Mouse (Mus musculus): ENCODE measurements around the gene Dhcr7. TPM values are rescaled to one million over a fixed set of nuclear protein-coding genes. Genes with fewer than 3 reads are reported as not detected.

Dhcr7 gene
- 33.8 and 36.6 TPM in 2 replicates for polyA plus RNA-seq (2011; ENCODE audit: insufficient read length, low read depth, missing spikeins)

DNA sequence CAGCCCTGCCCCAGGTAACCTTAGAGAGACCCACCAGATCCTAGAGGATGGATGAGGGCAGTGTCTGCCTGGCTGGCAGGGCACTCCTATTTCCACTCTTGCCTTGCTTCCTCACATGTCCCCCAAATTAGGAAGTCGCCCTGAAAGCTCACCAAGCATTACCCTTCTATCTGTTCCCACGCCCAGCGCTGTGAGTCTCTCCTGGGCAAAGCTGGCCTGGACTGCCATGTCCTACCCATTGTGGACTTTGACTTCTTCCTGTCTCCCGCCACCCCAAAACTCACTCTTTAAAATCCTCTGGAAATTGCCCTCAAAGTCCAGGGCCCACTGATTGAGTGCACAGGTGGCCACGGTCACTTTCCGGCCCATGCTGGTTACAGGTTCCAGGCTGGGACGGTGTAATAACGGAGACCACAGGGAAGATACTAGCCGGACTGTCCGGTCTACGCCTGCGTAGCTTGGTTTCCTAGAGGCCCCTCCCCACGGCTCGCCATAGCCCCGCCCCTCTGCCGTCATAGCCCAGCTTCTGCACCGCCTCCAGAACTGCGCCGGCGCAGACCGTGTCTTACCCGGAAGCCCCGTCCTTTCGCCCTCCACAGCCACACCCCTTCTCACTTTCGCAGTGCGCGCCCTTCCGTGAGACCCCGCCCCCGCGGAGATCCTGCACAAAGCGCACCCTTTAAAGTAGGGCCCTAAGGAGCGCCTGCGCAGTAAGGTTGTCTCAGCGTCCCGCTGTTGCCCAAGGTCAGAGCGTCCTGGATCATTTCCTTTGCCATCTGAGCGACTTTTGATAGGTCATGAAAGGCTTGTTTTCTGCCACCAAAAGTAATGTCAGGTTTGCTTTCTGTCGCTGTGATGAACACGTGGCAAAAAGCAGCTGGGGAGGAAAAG, at the start of gene Dhcr7, which contains the start of gene Nadsyn1:
Gene Dhcr7, plus strand, starts transcription at position 771 of the 891 bp plus-strand sequence.
Gene Nadsyn1, minus strand, starts transcription at position 475 of the 891 bp plus-strand sequence.
- no peaks in the 10 kb centered on the region for H3K4me1 ChIP-seq (ENCODE audit: control insufficient read depth, insufficient read depth, low read length)
- no peak within 1 kb of the TSS for H3K27ac ChIP-seq (ENCODE audit: insufficient read depth, low read length)
- H3K4me3 ChIP-seq (ENCODE audit: insufficient read depth, low read length): peak within 1 kb of the TSS; percentile 84
- TF ChIP-seq CTCF (IDR thresholded peaks at IDR 0.05; ENCODE audit: borderline replicate concordance, insufficient read depth, low read length) (no peak), POLR2A (IDR thresholded peaks at IDR 0.05; ENCODE audit: low read depth, low read length) (peak; percentile 93)

DNA sequence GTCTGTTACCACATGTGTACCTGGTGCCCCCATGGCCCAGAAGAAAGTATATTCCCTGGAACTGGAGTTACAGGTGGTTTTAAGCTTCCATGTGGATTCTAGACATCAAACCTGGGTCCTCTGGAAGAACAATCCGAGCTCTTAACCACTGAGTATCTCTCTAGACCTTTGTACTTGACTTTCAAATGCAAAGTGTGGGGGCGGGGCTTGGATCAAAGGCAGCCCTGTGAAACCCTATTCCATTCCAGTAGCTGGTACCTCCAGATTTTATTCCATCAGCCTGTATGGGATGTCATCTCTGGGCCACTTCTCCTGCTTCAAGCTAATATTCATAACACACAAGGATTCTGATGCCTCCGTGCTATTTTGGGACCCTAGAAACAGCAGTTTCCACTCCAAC, 46.8 kb upstream of the Dhcr7 start:
- no peak overlapping the region for H3K27ac ChIP-seq (ENCODE audit: insufficient read depth, low read length)
- H3K4me1 ChIP-seq (ENCODE audit: control insufficient read depth, insufficient read depth, low read length): no peaks in the 10 kb centered on the region
- H3K4me3 ChIP-seq (ENCODE audit: insufficient read depth, low read length): no peak overlapping the region
- TF ChIP-seq POLR2A (IDR thresholded peaks at IDR 0.05; ENCODE audit: low read depth, low read length) (no peak), CTCF (IDR thresholded peaks at IDR 0.05; ENCODE audit: borderline replicate concordance, insufficient read depth, low read length) (no peak)

DNA sequence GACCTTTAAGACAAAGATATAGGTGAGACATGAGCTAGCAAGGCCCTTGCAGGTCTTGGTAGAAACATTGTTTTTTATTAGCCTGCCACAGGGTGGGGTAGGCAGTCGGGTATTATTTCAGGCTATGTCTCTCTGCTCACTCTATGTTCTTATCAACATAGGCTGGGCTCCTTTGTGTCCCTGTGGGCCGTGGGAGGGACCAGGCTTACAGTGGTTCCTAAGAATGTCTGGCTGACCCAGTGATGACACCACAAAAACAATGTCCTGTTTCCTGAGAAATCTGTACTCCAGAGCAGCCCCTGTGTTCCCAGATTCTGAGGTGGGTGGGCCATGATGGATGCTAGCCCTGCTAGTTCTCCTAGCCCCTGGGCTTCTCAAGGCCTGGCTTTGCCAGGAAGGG, 45.6 kb upstream of the Dhcr7 start:
- no peak for TF ChIP-seq POLR2A (IDR thresholded peaks at IDR 0.05; ENCODE audit: low read depth, low read length)
- TF ChIP-seq CTCF (IDR thresholded peaks at IDR 0.05; ENCODE audit: borderline replicate concordance, insufficient read depth, low read length): no peak
- no peak overlapping the region for H3K27ac ChIP-seq (ENCODE audit: insufficient read depth, low read length)
- no peak overlapping the region for H3K4me3 ChIP-seq (ENCODE audit: insufficient read depth, low read length)
- no peaks in the 10 kb centered on the region for H3K4me1 ChIP-seq (ENCODE audit: control insufficient read depth, insufficient read depth, low read length)

DNA sequence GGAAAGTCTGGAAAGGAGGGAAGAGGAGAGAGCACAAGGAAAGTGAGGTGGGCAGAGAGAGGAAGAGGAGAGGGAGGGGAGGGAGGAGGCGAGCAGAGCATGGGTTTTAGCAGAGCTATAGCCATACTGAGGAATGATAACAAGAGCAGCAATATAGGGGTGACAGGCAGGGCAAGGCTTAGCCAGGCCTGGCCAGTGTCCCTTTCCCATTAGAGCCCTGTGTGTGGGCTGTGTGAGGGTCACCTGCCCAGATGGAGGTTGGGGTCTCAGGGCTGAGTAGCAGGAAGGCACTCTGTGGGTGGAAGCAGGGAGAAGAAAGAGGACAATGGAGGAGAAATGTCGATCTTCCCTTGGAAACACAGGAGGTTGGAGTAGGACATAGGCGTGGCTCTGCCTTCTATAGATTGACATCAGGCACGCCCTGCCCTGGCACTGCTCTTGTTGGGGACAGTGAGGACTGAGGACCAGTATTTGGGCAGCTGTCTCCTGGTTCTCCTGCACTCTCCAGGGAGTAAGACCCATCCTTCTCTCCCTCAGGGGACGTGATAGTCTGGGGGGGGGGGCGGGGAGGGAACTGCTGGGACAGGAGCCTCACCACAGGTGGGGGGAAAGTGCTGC, 39.5 kb upstream of the Dhcr7 start:
- peaks cover 20% of the 10 kb centered on the region for H3K4me1 ChIP-seq (ENCODE audit: control insufficient read depth, insufficient read depth, low read length)
- TF ChIP-seq POLR2A (IDR thresholded peaks at IDR 0.05; ENCODE audit: low read depth, low read length) (no peak), CTCF (IDR thresholded peaks at IDR 0.05; ENCODE audit: borderline replicate concordance, insufficient read depth, low read length) (no peak)
- H3K4me3 ChIP-seq (ENCODE audit: insufficient read depth, low read length): no peak overlapping the region
- H3K27ac ChIP-seq (ENCODE audit: insufficient read depth, low read length): peak overlapping the region; percentile 60

DNA sequence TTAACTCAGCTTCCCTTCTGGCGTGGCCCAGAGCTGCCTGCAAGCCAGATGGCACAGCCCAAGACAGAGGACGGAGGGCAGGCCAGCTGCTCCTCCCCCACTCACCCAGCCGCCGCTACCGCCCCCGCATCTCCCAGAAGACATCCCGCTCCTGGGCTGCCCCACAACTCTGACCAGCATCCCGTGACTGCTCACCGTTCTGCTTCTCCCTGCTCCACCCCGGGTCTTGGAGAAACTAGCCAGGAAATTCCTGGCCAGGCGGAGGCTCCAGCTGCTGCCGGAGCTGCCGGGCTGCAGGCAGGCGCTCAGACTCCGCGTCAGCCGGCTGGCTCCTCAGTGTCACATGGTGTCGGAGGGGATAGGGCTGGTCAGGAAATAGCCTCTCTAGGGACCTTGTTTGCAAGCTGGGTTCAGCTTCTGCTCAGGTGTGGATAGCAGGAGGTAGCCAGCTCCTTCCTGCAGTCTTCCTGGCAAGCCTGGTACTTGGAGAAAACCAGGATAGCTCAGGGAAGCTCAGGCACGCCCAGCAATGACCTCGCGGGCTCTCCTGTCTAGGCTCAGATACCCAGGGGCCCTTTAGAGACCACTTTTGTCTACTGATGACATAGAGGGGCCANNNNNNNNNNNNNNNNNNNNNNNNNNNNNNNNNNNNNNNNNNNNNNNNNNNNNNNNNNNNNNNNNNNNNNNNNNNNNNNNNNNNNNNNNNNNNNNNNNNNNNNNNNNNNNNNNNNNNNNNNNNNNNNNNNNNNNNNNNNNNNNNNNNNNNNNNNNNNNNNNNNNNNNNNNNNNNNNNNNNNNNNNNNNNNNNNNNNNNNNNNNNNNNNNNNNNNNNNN, 38.7 kb upstream of the Dhcr7 start, which contains the start of gene Mrgpre:
Gene Mrgpre, minus strand, starts transcription at position 505 of the 834 bp plus-strand sequence.
- H3K4me1 ChIP-seq (ENCODE audit: control insufficient read depth, insufficient read depth, low read length): peaks cover 20% of the 10 kb centered on the region
- no peak within 1 kb of the TSS for H3K4me3 ChIP-seq (ENCODE audit: insufficient read depth, low read length)
- TF ChIP-seq POLR2A (IDR thresholded peaks at IDR 0.05; ENCODE audit: low read depth, low read length): peak; percentile 56; the same call in 1 of the 2 replicates
- TF ChIP-seq CTCF (IDR thresholded peaks at IDR 0.05; ENCODE audit: borderline replicate concordance, insufficient read depth, low read length): no peak
- H3K27ac ChIP-seq (ENCODE audit: insufficient read depth, low read length): peak within 1 kb of the TSS; percentile 77

DNA sequence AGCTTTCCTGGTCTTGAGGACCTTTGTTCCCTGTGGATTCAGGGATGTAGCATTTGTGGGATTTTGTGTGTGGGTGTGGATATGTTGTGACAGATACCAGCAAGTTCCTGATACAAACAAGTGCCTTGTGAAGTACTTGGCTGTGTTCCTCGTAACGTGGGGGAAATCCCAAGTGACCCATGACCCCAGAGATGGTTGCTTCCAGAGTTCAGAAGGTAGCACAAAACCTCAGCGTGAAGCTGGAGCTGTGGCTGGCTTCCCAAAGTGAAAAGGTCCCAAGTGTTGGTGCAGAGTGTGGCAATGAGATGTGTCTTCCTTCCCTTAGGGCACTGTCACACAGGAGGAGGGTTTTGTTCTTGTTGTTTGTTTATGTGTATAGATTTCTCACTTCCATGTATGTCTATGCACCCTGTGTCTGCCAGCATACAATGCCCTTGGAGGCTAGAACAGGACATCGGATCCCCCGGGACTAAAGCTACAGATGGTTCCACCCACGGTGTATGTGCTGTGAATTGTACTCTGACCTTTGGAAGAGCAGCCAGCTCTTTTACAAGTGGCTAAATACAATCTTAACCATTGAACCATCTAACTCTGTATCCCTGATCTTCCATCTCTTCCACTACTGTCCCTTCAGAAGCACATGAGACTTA, 30.5 kb upstream of the Dhcr7 start:
- Histone ChIP-seq H3K4me3 (ENCODE audit: insufficient read depth, low read length) (no peak overlapping the region), H3K27ac (ENCODE audit: insufficient read depth, low read length) (no peak overlapping the region), H3K4me1 (ENCODE audit: control insufficient read depth, insufficient read depth, low read length) (no peaks in the 10 kb centered on the region)
- TF ChIP-seq CTCF (IDR thresholded peaks at IDR 0.05; ENCODE audit: borderline replicate concordance, insufficient read depth, low read length) (no peak), POLR2A (IDR thresholded peaks at IDR 0.05; ENCODE audit: low read depth, low read length) (no peak)

DNA sequence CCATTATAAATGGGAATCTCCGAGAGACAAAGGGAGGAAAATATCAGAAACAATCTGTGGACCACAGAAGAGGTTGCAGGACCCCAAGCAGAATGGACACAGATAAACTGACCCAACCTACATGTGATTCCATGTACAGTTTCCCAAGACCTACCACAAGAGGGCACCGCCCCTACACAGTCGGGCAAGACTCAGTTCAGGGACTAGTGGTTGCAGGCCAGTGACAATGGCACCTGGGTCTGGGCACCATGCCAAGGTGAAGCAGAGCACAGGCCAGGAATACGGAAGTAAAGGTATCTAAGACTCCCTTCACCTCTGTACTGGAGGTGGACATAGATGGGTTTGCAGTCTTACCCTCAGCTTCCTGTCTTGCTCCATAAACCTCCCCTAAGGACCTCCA, 29.8 kb upstream of the Dhcr7 start:
- Histone ChIP-seq H3K27ac (ENCODE audit: insufficient read depth, low read length) (no peak overlapping the region), H3K4me1 (ENCODE audit: control insufficient read depth, insufficient read depth, low read length) (no peaks in the 10 kb centered on the region), H3K4me3 (ENCODE audit: insufficient read depth, low read length) (no peak overlapping the region)
- TF ChIP-seq CTCF (IDR thresholded peaks at IDR 0.05; ENCODE audit: borderline replicate concordance, insufficient read depth, low read length) (peak; percentile 45; the same call in 1 of the 2 replicates), POLR2A (IDR thresholded peaks at IDR 0.05; ENCODE audit: low read depth, low read length) (no peak)

DNA sequence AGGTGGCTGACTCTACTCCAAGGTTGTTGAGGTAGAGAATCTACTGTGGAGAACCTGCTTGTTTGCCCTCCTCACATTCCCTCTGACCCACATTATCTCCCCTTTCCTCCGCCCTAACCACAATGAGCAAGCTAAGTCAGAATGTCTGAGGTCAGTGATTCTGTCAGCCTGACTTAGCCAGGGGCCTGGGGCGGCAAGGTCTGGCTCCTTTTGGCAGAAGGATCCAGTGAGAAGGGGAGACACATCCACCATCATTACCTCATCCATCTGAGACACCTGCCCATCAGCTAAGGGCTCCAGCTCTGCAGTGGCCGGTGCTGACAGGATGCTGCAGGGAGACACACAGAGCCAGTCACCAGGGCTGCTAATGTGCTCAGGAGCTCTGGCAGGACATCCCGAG, 24.2 kb upstream of the Dhcr7 start:
- no peak overlapping the region for H3K27ac ChIP-seq (ENCODE audit: insufficient read depth, low read length)
- no peak for TF ChIP-seq POLR2A (IDR thresholded peaks at IDR 0.05; ENCODE audit: low read depth, low read length)
- no peak for TF ChIP-seq CTCF (IDR thresholded peaks at IDR 0.05; ENCODE audit: borderline replicate concordance, insufficient read depth, low read length)
- H3K4me1 ChIP-seq (ENCODE audit: control insufficient read depth, insufficient read depth, low read length): no peaks in the 10 kb centered on the region
- no peak overlapping the region for H3K4me3 ChIP-seq (ENCODE audit: insufficient read depth, low read length)

DNA sequence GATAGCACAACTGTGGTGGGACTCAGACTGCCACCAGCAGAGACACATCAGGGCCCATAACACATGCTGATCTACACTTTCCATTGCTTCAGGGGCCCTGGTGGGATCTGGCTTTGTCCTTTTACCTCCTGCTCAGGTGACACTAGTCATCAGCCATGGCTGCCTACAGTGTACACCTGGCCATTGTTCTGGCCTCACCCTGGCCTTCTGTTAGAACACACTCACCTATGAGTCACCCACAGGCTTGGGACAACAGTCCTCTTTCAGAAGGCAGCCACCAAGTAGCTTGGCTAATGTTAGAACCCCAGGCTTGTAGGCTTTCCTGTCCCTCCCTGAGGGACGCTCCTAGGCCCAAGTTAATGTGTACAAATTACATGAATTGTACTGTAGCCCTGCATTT, 22.2 kb upstream of the Dhcr7 start:
- Histone ChIP-seq H3K27ac (ENCODE audit: insufficient read depth, low read length) (no peak overlapping the region), H3K4me1 (ENCODE audit: control insufficient read depth, insufficient read depth, low read length) (no peaks in the 10 kb centered on the region), H3K4me3 (ENCODE audit: insufficient read depth, low read length) (no peak overlapping the region)
- no peak for TF ChIP-seq CTCF (IDR thresholded peaks at IDR 0.05; ENCODE audit: borderline replicate concordance, insufficient read depth, low read length)
- TF ChIP-seq POLR2A (IDR thresholded peaks at IDR 0.05; ENCODE audit: low read depth, low read length): no peak
